Mouse (Mus musculus) thymus, adult 2 months (tissue): ENCODE measurements at regions not wholly inside any gene's neighbourhood (a gene's known extent, or its start where the extent isn't known, plus 50 kb on each side); places are given as distances from the start of the nearest gene placed in this dataset.

Source experiments
- CTCF ChIP-seq: fragments of 200-500 bp; IDR thresholded peaks from 2 replicates; pipeline ENCODE4 v1.5.1; 2012; ENCODE audit warnings: mild to moderate bottlenecking, control low read depth, low read length, moderate library complexity, borderline replicate concordance; ENCODE audit not compliant: control insufficient read depth, poor library complexity, insufficient read depth; ENCODE audit errors: extremely low read depth
- POLR2A ChIP-seq: fragments of 200-500 bp; IDR thresholded peaks from 2 replicates; pipeline ENCODE4 v1.6.1; 2012; ENCODE audit warnings: mild to moderate bottlenecking, low read length, control low read depth, moderate library complexity; ENCODE audit not compliant: control insufficient read depth, poor library complexity, insufficient read depth; ENCODE audit errors: extremely low read depth

GRCm38 (mm10) chr8:34623783-34624182, 512.2 kb upstream of the Gm10131 start:
- TF ChIP-seq POLR2A, result no peak
- no peak for TF ChIP-seq CTCF
